Mouse (Mus musculus) layer of hippocampus, adult 8-10 months (tissue): ENCODE results near the gene Ppip5k2. TPM values are rescaled to one million over a fixed set of nuclear protein-coding genes. Genes with fewer than 3 reads are reported as not detected.

Experiments
- DNase-seq, 2 experiments: peaks; one replicate each; pipeline ENCODE4 v3.0.0; 2022; ENCODE audit warnings: low spot score in 2 of 2
- total RNA-seq, 4 experiments: library from RNA; stranded (reverse); gene quantifications; 2 replicates each; pipeline ENCODE4 v1.2.4; 2022

Ppip5k2 gene
- total RNA-seq, 4 experiments from 2014 or later = 20.1 to 23.9 (median 21.2) TPM

GRCm38 (mm10) chr1:97759841-97760240 is 10.4 kb downstream of the Ppip5k2 start:
- no peak for DNase-seq

- DNase-seq = no peak
Measured at GRCm38 (mm10) chr1:97754392-97754791, 15.8 kb downstream of the Ppip5k2 start.

- no peak for DNase-seq
Measured at GRCm38 (mm10) chr1:97753216-97753615, 17.0 kb downstream of the Ppip5k2 start.

- DNase-seq = no peak
Measured at GRCm38 (mm10) chr1:97748163-97748562, 22.0 kb downstream of the Ppip5k2 start.

- no peak for DNase-seq
Measured at GRCm38 (mm10) chr1:97746261-97746660, 23.9 kb downstream of the Ppip5k2 start.

- no peak for DNase-seq
Measured at GRCm38 (mm10) chr1:97745712-97746111, 24.5 kb downstream of the Ppip5k2 start.

GRCm38 (mm10) chr1:97743063-97743462 is 27.1 kb downstream of the Ppip5k2 start:
- no peak for DNase-seq

GRCm38 (mm10) chr1:97729339-97729738 is 40.9 kb downstream of the Ppip5k2 start:
- DNase-seq = no peak

GRCm38 (mm10) chr1:97726730-97727129 is 43.5 kb downstream of the Ppip5k2 start:
- DNase-seq = no peak

GRCm38 (mm10) chr1:97718440-97718839 is 51.8 kb downstream of the Ppip5k2 start:
- no peak for DNase-seq

GRCm38 (mm10) chr1:97714334-97714868 is 55.8 kb downstream of the Ppip5k2 start:
- DNase-seq = no peak

GRCm38 (mm10) chr1:97710520-97710919 is 59.7 kb downstream of the Ppip5k2 start:
- no peak for DNase-seq

- DNase-seq = no peak
Measured at GRCm38 (mm10) chr1:97705389-97705788, 64.8 kb downstream of the Ppip5k2 start.

GRCm38 (mm10) chr1:97704646-97705045 is 65.6 kb downstream of the Ppip5k2 start:
- DNase-seq = no peak

- no peak for DNase-seq
Measured at GRCm38 (mm10) chr1:97698956-97699570, 71.1 kb downstream of the Ppip5k2 start.

- DNase-seq = no peak
Measured at GRCm38 (mm10) chr1:97697273-97697672, 72.9 kb downstream of the Ppip5k2 start.

- DNase-seq = no peak
Measured at GRCm38 (mm10) chr1:97693825-97694224, 76.4 kb downstream of the Ppip5k2 start.

GRCm38 (mm10) chr1:97688756-97689155 is 81.5 kb downstream of the Ppip5k2 start:
- DNase-seq = peak; percentile 13 to 18

- no peak for DNase-seq
Measured at GRCm38 (mm10) chr1:97676526-97677177, 93.6 kb downstream of the Ppip5k2 start.

- no peak for DNase-seq
Measured at GRCm38 (mm10) chr1:97676115-97676514, 94.1 kb downstream of the Ppip5k2 start.

GRCm38 (mm10) chr1:97672849-97673248 is 97.4 kb downstream of the Ppip5k2 start:
- no peak for DNase-seq

- no peak for DNase-seq
Measured at GRCm38 (mm10) chr1:97667288-97667687, 102.9 kb downstream of the Ppip5k2 start.

GRCm38 (mm10) chr1:97662324-97662723 is 107.9 kb downstream of the Ppip5k2 start:
- DNase-seq = no peak
